Mouse (Mus musculus): Measurements from ENCODE around the gene Mbtps1. TPM values are rescaled to one million over a fixed set of nuclear protein-coding genes. Genes with fewer than 3 reads are reported as not detected.

The Mbtps1 gene
- polyA plus RNA-seq, 1 experiment from 2014 or later: 123 TPM

GRCm38 (mm10) chr8:119555861-119556260, 2.7 kb downstream of the Mbtps1 start:
- Histone ChIP-seq H3K36me3 (no peaks in the 10 kb centered on the region; the same call in 1 of the 2 replicates), H3K9ac (no peak overlapping the region), H3K4me1 (peaks cover 48% of the 10 kb centered on the region), H3K27ac (no peak overlapping the region), H3K4me2 (no peak overlapping the region), H3K9me3 (replicated peaks) (no peaks in the 10 kb centered on the region), H3K27me3 (no peaks in the 10 kb centered on the region), H3K4me3 (replicated peaks) (no peak overlapping the region)
- no peak for ATAC-seq (replicated peaks; ENCODE audit: low FRiP score)
- WGBS: 82% methylated on average over 6 of the region's 6 CpGs

- H3K9me3 ChIP-seq (replicated peaks): no peaks in the 10 kb centered on the region
- no peak for ATAC-seq (replicated peaks; ENCODE audit: low FRiP score)
- H3K27me3 ChIP-seq: no peaks in the 10 kb centered on the region
- no peak overlapping the region for H3K27ac ChIP-seq
- peaks cover 44% of the 10 kb centered on the region for H3K4me1 ChIP-seq
- H3K36me3 ChIP-seq: no peaks in the 10 kb centered on the region; the same call in 1 of the 2 replicates
- H3K4me2 ChIP-seq: no peak overlapping the region
- no peak overlapping the region for H3K4me3 ChIP-seq (replicated peaks)
- H3K9ac ChIP-seq: no peak overlapping the region
- 79% methylated on average over 2 of the region's 2 CpGs for WGBS
Measured at GRCm38 (mm10) chr8:119552967-119553366, 5.6 kb downstream of the Mbtps1 start.

GRCm38 (mm10) chr8:119548560-119549113, 9.9 kb downstream of the Mbtps1 start:
- H3K4me2 ChIP-seq: no peak overlapping the region
- H3K4me1 ChIP-seq: peaks cover 19% of the 10 kb centered on the region
- H3K9me3 ChIP-seq (replicated peaks): no peaks in the 10 kb centered on the region
- H3K27ac ChIP-seq: no peak overlapping the region
- H3K36me3 ChIP-seq: peaks cover 38% of the 10 kb centered on the region
- no peak for ATAC-seq (replicated peaks; ENCODE audit: low FRiP score)
- WGBS: 59% methylated on average over 7 of the region's 7 CpGs
- H3K27me3 ChIP-seq: no peaks in the 10 kb centered on the region
- H3K4me3 ChIP-seq (replicated peaks): no peak overlapping the region
- no peak overlapping the region for H3K9ac ChIP-seq

GRCm38 (mm10) chr8:119547019-119547691, 11.4 kb downstream of the Mbtps1 start:
- Histone ChIP-seq H3K9ac (no peak overlapping the region), H3K27ac (no peak overlapping the region), H3K4me3 (replicated peaks) (no peak overlapping the region), H3K27me3 (no peaks in the 10 kb centered on the region), H3K9me3 (replicated peaks) (no peaks in the 10 kb centered on the region), H3K4me1 (peaks cover 10% of the 10 kb centered on the region), H3K36me3 (peaks cover 53% of the 10 kb centered on the region), H3K4me2 (no peak overlapping the region)
- 76% methylated on average over 18 of the region's 18 CpGs for WGBS
- no peak for ATAC-seq (replicated peaks; ENCODE audit: low FRiP score)

- H3K4me1 ChIP-seq: peaks cover 10% of the 10 kb centered on the region
- no peak overlapping the region for H3K9ac ChIP-seq
Measured at GRCm38 (mm10) chr8:119545791-119546190, 12.7 kb downstream of the Mbtps1 start.

GRCm38 (mm10) chr8:119545180-119545579, 13.4 kb downstream of the Mbtps1 start:
- Histone ChIP-seq H3K9me3 (replicated peaks) (no peaks in the 10 kb centered on the region), H3K27ac (no peak overlapping the region), H3K4me2 (no peak overlapping the region), H3K4me1 (peaks cover 10% of the 10 kb centered on the region), H3K4me3 (replicated peaks) (no peak overlapping the region), H3K9ac (no peak overlapping the region), H3K27me3 (no peaks in the 10 kb centered on the region), H3K36me3 (peaks cover 73% of the 10 kb centered on the region)
- 58% methylated on average over 6 of the region's 6 CpGs for WGBS
- no peak for ATAC-seq (replicated peaks; ENCODE audit: low FRiP score)

More at GRCm38 (mm10) chr8:119545791-119546190, 12.7 kb downstream of the Mbtps1 start:
- Histone ChIP-seq H3K36me3 (peaks cover 67% of the 10 kb centered on the region), H3K9me3 (replicated peaks) (no peaks in the 10 kb centered on the region), H3K4me3 (replicated peaks) (no peak overlapping the region), H3K4me2 (no peak overlapping the region), H3K27me3 (no peaks in the 10 kb centered on the region), H3K27ac (no peak overlapping the region; the same call in 1 of the 2 replicates)
- ATAC-seq (replicated peaks; ENCODE audit: low FRiP score): no peak
- WGBS: 88% methylated on average over 6 of the region's 6 CpGs

- Histone ChIP-seq H3K9me3 (replicated peaks) (no peaks in the 10 kb centered on the region), H3K4me1 (peaks cover 10% of the 10 kb centered on the region), H3K4me3 (replicated peaks) (no peak overlapping the region), H3K27ac (no peak overlapping the region), H3K27me3 (no peaks in the 10 kb centered on the region), H3K4me2 (no peak overlapping the region), H3K36me3 (peaks cover 79% of the 10 kb centered on the region), H3K9ac (no peak overlapping the region)
- no peak for ATAC-seq (replicated peaks; ENCODE audit: low FRiP score)
- WGBS: 87% methylated on average over 3 of the region's 3 CpGs
Measured at GRCm38 (mm10) chr8:119544606-119545005, 13.9 kb downstream of the Mbtps1 start.

GRCm38 (mm10) chr8:119531973-119532372, 26.6 kb downstream of the Mbtps1 start:
- WGBS: 87% methylated on average over 9 of the region's 9 CpGs
- Histone ChIP-seq H3K4me3 (replicated peaks) (no peak overlapping the region), H3K36me3 (peaks cover 100% of the 10 kb centered on the region), H3K9ac (no peak overlapping the region), H3K4me2 (no peak overlapping the region), H3K27me3 (no peaks in the 10 kb centered on the region), H3K4me1 (no peaks in the 10 kb centered on the region), H3K27ac (no peak overlapping the region), H3K9me3 (replicated peaks) (no peaks in the 10 kb centered on the region)
- ATAC-seq (replicated peaks; ENCODE audit: low FRiP score): no peak

- Histone ChIP-seq H3K36me3 (peaks cover 100% of the 10 kb centered on the region), H3K9me3 (replicated peaks) (no peaks in the 10 kb centered on the region), H3K4me3 (replicated peaks) (no peak overlapping the region), H3K27me3 (no peaks in the 10 kb centered on the region), H3K4me2 (no peak overlapping the region), H3K4me1 (no peaks in the 10 kb centered on the region), H3K9ac (no peak overlapping the region), H3K27ac (no peak overlapping the region)
- no peak for ATAC-seq (replicated peaks; ENCODE audit: low FRiP score)
- 90% methylated on average over 3 of the region's 3 CpGs for WGBS
Measured at GRCm38 (mm10) chr8:119531397-119531796, 27.1 kb downstream of the Mbtps1 start.

GRCm38 (mm10) chr8:119530937-119531336, 27.6 kb downstream of the Mbtps1 start:
- ATAC-seq (replicated peaks; ENCODE audit: low FRiP score): no peak
- WGBS: 77% methylated on average over 6 of the region's 6 CpGs
- Histone ChIP-seq H3K9ac (no peak overlapping the region), H3K27me3 (no peaks in the 10 kb centered on the region), H3K4me1 (no peaks in the 10 kb centered on the region), H3K4me3 (replicated peaks) (no peak overlapping the region), H3K27ac (no peak overlapping the region), H3K4me2 (no peak overlapping the region), H3K9me3 (replicated peaks) (no peaks in the 10 kb centered on the region), H3K36me3 (peaks cover 96% of the 10 kb centered on the region)

- no peak for ATAC-seq (replicated peaks; ENCODE audit: low FRiP score)
- Histone ChIP-seq H3K9ac (no peak overlapping the region), H3K27me3 (no peaks in the 10 kb centered on the region), H3K4me2 (no peak overlapping the region), H3K27ac (no peak overlapping the region), H3K9me3 (replicated peaks) (no peaks in the 10 kb centered on the region), H3K4me1 (no peaks in the 10 kb centered on the region), H3K4me3 (replicated peaks) (no peak overlapping the region), H3K36me3 (peaks cover 96% of the 10 kb centered on the region)
- 94% methylated on average over 7 of the region's 7 CpGs for WGBS
Measured at GRCm38 (mm10) chr8:119528762-119529161, 29.8 kb downstream of the Mbtps1 start.

- Histone ChIP-seq H3K9ac (no peak overlapping the region), H3K4me3 (replicated peaks) (no peak overlapping the region), H3K36me3 (peaks cover 100% of the 10 kb centered on the region), H3K27me3 (no peaks in the 10 kb centered on the region), H3K9me3 (replicated peaks) (no peaks in the 10 kb centered on the region), H3K4me1 (no peaks in the 10 kb centered on the region), H3K4me2 (no peak overlapping the region), H3K27ac (no peak overlapping the region)
- ATAC-seq (replicated peaks; ENCODE audit: low FRiP score): no peak
- 71% methylated on average over 7 of the region's 7 CpGs for WGBS
Measured at GRCm38 (mm10) chr8:119520102-119520501, 38.4 kb downstream of the Mbtps1 start.
